Mouse (Mus musculus) forebrain, embryonic 11.5 days (tissue): ENCODE data around the gene Cstad. TPM values are rescaled to one million over a fixed set of nuclear protein-coding genes. Genes with fewer than 3 reads are reported as not detected.

ENCODE experiments used
- ATAC-seq: fragments of 200-750 bp; cut with Nextera tagmentation; replicated peaks from 2 replicates; pipeline ENCODE4 v1.8.0; 2017; ENCODE audit warnings: moderate TSS enrichment; ENCODE audit not compliant: low FRiP score
- DNase-seq: peaks from one replicate; pipeline ENCODE4 v3.0.0-alpha.2; 2017; ENCODE audit warnings: low spot score
- H3K27ac ChIP-seq: fragments of 300-500 bp; sonication (generic); 2 replicates; pipeline ENCODE4 v1.5.1; 2014; ENCODE audit warnings: low read depth, low read length
- H3K27me3 ChIP-seq: fragments of 300-500 bp; sonication (generic); 2 replicates; pipeline ENCODE4 v1.6.1; 2014; ENCODE audit warnings: mild to moderate bottlenecking, low read length, mixed read lengths; ENCODE audit not compliant: control insufficient read depth, insufficient read depth
- H3K36me3 ChIP-seq: fragments of 300-500 bp; sonication (generic); 2 replicates; pipeline ENCODE4 v1.6.1; 2014; ENCODE audit warnings: mild to moderate bottlenecking, low read length, moderate library complexity, mixed read lengths; ENCODE audit not compliant: control insufficient read depth, insufficient read depth
- H3K4me1 ChIP-seq: fragments of 300-500 bp; sonication (generic); replicated peaks from 2 replicates; pipeline ENCODE4 v1.6.1; 2014; ENCODE audit warnings: low read length, mixed read lengths; ENCODE audit not compliant: control insufficient read depth, insufficient read depth
- H3K4me2 ChIP-seq: fragments of 300-500 bp; sonication (generic); 2 replicates; pipeline ENCODE4 v1.6.1; 2014; ENCODE audit warnings: low read depth, mild to moderate bottlenecking, low read length, moderate library complexity, mixed read lengths; ENCODE audit not compliant: severe bottlenecking
- H3K4me3 ChIP-seq: fragments of 300-500 bp; sonication (generic); 2 replicates; pipeline ENCODE4 v1.5.1; 2014; ENCODE audit warnings: low read depth, low read length
- H3K9ac ChIP-seq: fragments of 300-500 bp; sonication (generic); 2 replicates; pipeline ENCODE4 v1.6.1; 2014; ENCODE audit warnings: low read length
- H3K9me3 ChIP-seq: fragments of 300-500 bp; sonication (generic); 2 replicates; pipeline ENCODE4 v1.6.1; 2016; ENCODE audit warnings: low read length, mixed read lengths; ENCODE audit not compliant: control insufficient read depth
- WGBS: fragments of 180-500 bp; shearing (Covaris S2); extraction: QIAGEN DNeasy Blood & Tissue Kit; methylation state at CpG from one replicate; pipeline ENCODE4 v1.1.7; 2014; 5-methylcytosine and 5-hydroxymethylcytosine counted together
- polyA plus RNA-seq: library from polyadenylated mRNA; unstranded; fragments of >200 nt; fragmentation: Nextera tagmentation; extraction: Ambion mirVana; gene quantifications from 2 replicates; pipeline ENCODE4 v1.2.1, GENCODE M21; 2014

The Cstad gene
- polyA plus RNA-seq, 1 experiment from 2014 or later, result 0.71 TPM

- Histone ChIP-seq H3K36me3 (no peaks in the 10 kb centered on the region), H3K9ac (peak overlapping the region; percentile 57), H3K4me3 (no peak overlapping the region), H3K27me3 (no peaks in the 10 kb centered on the region), H3K9me3 (no peaks in the 10 kb centered on the region), H3K27ac (peak overlapping the region; percentile 95), H3K4me1 (peaks cover 21% of the 10 kb centered on the region), H3K4me2 (peak overlapping the region; percentile 38)
- 22% methylated on average over 5 of the region's 5 CpGs for WGBS
- peak; percentile 48 for ATAC-seq
- DNase-seq, result peak; percentile 75
Measured at GRCm38 (mm10) chr2:30646833-30647232, 52.0 kb downstream of the Cstad start.

GRCm38 (mm10) chr2:30647303-30647881 lies 52.6 kb downstream of the Cstad start:
- H3K4me1 ChIP-seq, result peaks cover 27% of the 10 kb centered on the region
- H3K27ac ChIP-seq, result peak overlapping the region; percentile 95
- peak; percentile 93 for ATAC-seq
- no peaks in the 10 kb centered on the region for H3K27me3 ChIP-seq
- peak overlapping the region; percentile 57 for H3K9ac ChIP-seq
- peak; percentile 85 for DNase-seq
- no peak overlapping the region for H3K4me3 ChIP-seq
- no peaks in the 10 kb centered on the region for H3K9me3 ChIP-seq
- H3K36me3 ChIP-seq, result no peaks in the 10 kb centered on the region
- H3K4me2 ChIP-seq, result peak overlapping the region; percentile 38
- WGBS, result 6% methylated on average over 11 of the region's 11 CpGs

- peak overlapping the region; percentile 28; the same call in 1 of the 2 replicates for H3K4me2 ChIP-seq
- H3K36me3 ChIP-seq, result no peaks in the 10 kb centered on the region
- no peak overlapping the region for H3K4me3 ChIP-seq
- WGBS, result 30% methylated on average over 13 of the region's 13 CpGs
- peaks cover 33% of the 10 kb centered on the region for H3K4me1 ChIP-seq
- ATAC-seq (no peak), DNase-seq (no peak)
- H3K9me3 ChIP-seq, result no peaks in the 10 kb centered on the region
- no peaks in the 10 kb centered on the region for H3K27me3 ChIP-seq
- H3K27ac ChIP-seq, result peak overlapping the region; percentile 95
- peak overlapping the region; percentile 16 for H3K9ac ChIP-seq
Measured at GRCm38 (mm10) chr2:30647882-30648494, 53.1 kb downstream of the Cstad start.

GRCm38 (mm10) chr2:30650249-30650648 lies 55.4 kb downstream of the Cstad start:
- Histone ChIP-seq H3K4me2 (no peak overlapping the region), H3K27ac (peak overlapping the region; percentile 2; the same call in 1 of the 2 replicates), H3K4me3 (no peak overlapping the region), H3K27me3 (no peaks in the 10 kb centered on the region), H3K36me3 (no peaks in the 10 kb centered on the region), H3K4me1 (peaks cover 34% of the 10 kb centered on the region), H3K9ac (no peak overlapping the region; the same call in 1 of the 2 replicates), H3K9me3 (no peaks in the 10 kb centered on the region)
- DNase-seq, result no peak
- ATAC-seq, result no peak
- 53% methylated on average over 9 of the region's 9 CpGs for WGBS

GRCm38 (mm10) chr2:30651831-30652230 lies 57.0 kb downstream of the Cstad start:
- WGBS, result 87% methylated on average over 1 of the region's 1 CpGs
- no peaks in the 10 kb centered on the region for H3K9me3 ChIP-seq
- no peaks in the 10 kb centered on the region for H3K36me3 ChIP-seq
- ATAC-seq (no peak), DNase-seq (no peak)
- H3K4me1 ChIP-seq, result peaks cover 31% of the 10 kb centered on the region
- no peak overlapping the region for H3K4me3 ChIP-seq
- peak overlapping the region; percentile 82; the same call in 1 of the 2 replicates for H3K27ac ChIP-seq
- no peak overlapping the region for H3K9ac ChIP-seq
- no peak overlapping the region for H3K4me2 ChIP-seq
- H3K27me3 ChIP-seq, result no peaks in the 10 kb centered on the region

GRCm38 (mm10) chr2:30652581-30653037 lies 57.8 kb downstream of the Cstad start:
- Histone ChIP-seq H3K4me3 (no peak overlapping the region), H3K9ac (peak overlapping the region; percentile 59), H3K9me3 (no peaks in the 10 kb centered on the region), H3K4me1 (peaks cover 34% of the 10 kb centered on the region), H3K27me3 (no peaks in the 10 kb centered on the region), H3K27ac (peak overlapping the region; percentile 82), H3K4me2 (peak overlapping the region; percentile 33; the same call in 1 of the 2 replicates), H3K36me3 (no peaks in the 10 kb centered on the region)
- 4% methylated on average over 13 of the region's 13 CpGs for WGBS
- ATAC-seq (peak; percentile 45; the same call in 1 of the 2 replicates), DNase-seq (peak; percentile 73)

GRCm38 (mm10) chr2:30653046-30653445 lies 58.2 kb downstream of the Cstad start:
- peak overlapping the region; percentile 59; the same call in 1 of the 2 replicates for H3K9ac ChIP-seq
- H3K4me2 ChIP-seq, result no peak overlapping the region; the same call in 1 of the 2 replicates
- DNase-seq, result no peak
- ATAC-seq, result no peak
- H3K4me3 ChIP-seq, result no peak overlapping the region
- H3K27me3 ChIP-seq, result no peaks in the 10 kb centered on the region
- peaks cover 34% of the 10 kb centered on the region for H3K4me1 ChIP-seq
- H3K9me3 ChIP-seq, result no peaks in the 10 kb centered on the region
- no peaks in the 10 kb centered on the region for H3K36me3 ChIP-seq
- WGBS, result 63% methylated on average over 4 of the region's 4 CpGs
- H3K27ac ChIP-seq, result peak overlapping the region; percentile 82

GRCm38 (mm10) chr2:30654158-30654557 lies 59.3 kb downstream of the Cstad start:
- Histone ChIP-seq H3K27ac (no peak overlapping the region), H3K4me1 (peaks cover 39% of the 10 kb centered on the region), H3K36me3 (no peaks in the 10 kb centered on the region), H3K4me2 (no peak overlapping the region), H3K4me3 (no peak overlapping the region), H3K9me3 (no peaks in the 10 kb centered on the region), H3K9ac (no peak overlapping the region), H3K27me3 (no peaks in the 10 kb centered on the region)
- ATAC-seq (no peak), DNase-seq (no peak)
- 81% methylated on average over 9 of the region's 9 CpGs for WGBS
